Mouse (Mus musculus): Measurements from ENCODE around the gene BC052040.

Gene BC052040

DNA sequence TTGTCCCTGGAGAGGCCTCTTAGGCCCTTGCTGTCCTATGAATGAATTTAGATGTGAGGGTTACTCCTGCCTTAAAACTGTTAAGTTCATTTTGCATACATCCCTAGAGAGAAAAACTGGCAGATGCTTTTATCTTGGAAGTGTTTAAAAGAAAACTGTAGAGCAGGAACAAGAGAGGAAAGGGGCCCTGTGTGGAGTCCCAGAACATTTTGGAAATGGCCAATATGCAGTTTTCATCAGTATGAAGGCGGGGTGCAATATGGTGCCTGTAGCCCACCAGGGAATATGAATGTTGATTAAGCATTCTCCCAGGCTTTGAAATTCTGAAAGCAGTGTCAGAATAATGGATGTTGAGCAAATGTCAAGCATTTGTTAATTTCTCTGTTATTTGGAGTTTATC, 19.8 kb downstream of the BC052040 start:
- no peak for DNase-seq (ENCODE audit: low read depth)

- DNase-seq (ENCODE audit: low read depth), result no peak
These were observed 20.6 kb downstream of the BC052040 start for GRCm38 (mm10) chr2:115602116-115602515.

DNA sequence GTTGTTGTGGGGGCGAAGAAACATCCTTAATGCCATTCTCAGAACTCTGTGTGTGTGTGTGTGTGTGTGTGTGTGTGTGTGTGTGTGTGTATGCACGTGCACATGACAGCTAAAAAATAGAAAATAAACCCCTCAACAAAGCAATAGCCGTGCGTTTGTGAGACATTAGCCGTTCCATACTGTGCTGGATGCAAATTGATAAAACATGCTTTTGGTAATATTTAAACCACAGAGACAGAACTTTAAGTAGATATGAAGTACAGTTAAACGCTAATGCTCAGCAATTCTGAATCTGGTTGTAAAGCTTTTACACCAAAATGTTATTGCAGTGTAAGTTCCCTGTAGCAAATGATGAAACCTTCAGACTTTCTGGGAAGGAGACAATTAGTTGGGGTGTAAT, 22.6 kb downstream of the BC052040 start:
- no peak for DNase-seq (ENCODE audit: low read depth)

- peak; percentile 58 for DNase-seq (ENCODE audit: low read depth)
These were observed 24.4 kb downstream of the BC052040 start for GRCm38 (mm10) chr2:115605829-115606336.

- no peak for DNase-seq (ENCODE audit: low read depth)
These were observed 27.5 kb downstream of the BC052040 start for GRCm38 (mm10) chr2:115609020-115609419.

- DNase-seq (ENCODE audit: low read depth), result no peak
These were observed 28.6 kb downstream of the BC052040 start for GRCm38 (mm10) chr2:115610092-115610491.

DNA sequence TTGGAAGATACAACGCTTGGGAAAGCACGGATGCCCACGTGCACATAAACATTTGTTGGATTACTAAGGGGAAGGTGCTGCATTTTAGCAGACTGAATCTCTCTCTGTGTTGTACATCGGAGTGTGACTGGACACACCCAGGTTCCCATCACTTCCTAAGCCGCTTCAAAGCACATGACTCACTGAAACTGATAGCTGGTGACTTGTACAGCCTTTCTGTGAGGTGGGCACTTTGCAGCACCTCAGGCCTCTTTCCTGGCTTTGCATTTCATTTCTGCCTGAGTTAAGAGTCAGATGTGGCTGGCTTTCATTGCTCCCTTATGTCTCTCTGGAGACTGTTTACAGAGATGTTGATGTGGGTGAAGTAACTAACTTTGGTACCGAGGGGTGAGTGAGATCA, 29.0 kb downstream of the BC052040 start:
- DNase-seq (ENCODE audit: low read depth), result no peak

DNA sequence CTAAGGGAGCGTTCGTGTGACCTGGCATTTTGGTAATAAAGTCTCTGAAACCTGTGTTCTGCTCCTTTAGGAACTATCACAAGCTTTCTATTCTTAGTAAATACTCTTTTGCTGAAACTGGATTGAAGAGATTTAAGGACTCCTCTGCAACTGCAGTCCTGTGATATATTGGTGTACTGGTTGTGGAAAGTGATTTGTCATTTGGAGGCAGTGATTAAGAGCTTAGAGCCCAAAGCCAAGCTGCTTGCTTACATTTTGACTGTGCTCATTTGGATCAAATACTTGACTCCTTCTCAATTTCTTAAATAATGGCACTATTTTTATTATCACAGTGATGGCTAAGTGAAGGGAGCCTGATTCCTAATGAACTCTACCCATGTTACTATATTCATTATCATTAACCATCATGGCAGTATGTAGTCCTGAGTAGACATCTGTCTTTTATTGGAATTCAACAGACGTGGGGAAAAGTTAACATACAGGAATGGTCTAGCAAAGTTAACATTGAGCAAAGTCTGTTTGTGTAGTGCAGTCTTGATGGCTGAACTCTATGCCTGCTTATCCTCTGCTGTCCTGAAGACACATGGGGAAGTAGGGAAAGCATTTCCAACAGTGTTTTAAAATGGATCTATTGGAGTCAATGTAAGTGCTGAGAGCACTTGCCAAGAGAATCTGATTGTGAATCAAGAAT, 32.5 kb downstream of the BC052040 start:
- no peak for DNase-seq (ENCODE audit: low read depth)

DNA sequence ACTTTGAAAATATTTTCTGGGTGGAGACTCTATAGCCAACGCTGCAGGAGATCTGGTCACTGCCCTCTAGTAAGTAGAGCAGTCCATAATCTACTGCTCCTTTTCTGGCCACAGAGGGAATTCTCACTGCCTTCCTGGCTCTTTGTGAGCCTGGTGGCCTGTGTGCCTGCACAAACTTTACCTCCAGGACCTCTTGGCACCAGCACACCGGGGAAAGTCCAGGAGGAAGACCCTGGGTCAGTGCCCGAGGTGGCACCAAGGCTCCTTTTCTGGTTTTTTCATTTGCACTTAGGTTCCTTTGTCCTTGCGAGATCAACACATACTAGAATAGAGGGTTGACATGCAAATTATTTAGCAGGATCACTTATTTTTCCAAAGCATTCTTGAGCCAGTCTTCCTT, 47.0 kb downstream of the BC052040 start:
- no peak for DNase-seq (ENCODE audit: low read depth)

DNA sequence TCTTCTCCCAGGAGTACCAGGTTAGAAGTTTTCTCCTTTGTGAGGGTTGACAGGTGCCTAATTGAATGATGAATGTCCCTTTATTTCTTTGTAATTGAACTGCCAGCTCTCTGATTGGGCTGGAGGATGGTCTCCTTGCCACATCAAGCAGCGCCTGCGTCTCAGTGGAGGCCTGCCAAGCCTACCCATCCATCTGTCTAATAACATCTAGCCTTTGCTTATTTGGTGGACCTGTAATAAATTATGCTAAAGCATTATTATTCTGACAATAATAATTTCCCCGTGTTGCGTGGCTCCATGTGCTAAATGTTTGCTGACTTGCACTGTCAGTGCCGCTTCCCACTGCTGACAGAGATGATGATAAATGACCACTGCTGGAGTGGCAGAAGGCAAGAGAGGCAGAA, 49.5 kb downstream of the BC052040 start:
- no peak for DNase-seq (ENCODE audit: low read depth)

- DNase-seq (ENCODE audit: low read depth), result no peak
These were observed 50.3 kb downstream of the BC052040 start for GRCm38 (mm10) chr2:115631826-115632225.

DNA sequence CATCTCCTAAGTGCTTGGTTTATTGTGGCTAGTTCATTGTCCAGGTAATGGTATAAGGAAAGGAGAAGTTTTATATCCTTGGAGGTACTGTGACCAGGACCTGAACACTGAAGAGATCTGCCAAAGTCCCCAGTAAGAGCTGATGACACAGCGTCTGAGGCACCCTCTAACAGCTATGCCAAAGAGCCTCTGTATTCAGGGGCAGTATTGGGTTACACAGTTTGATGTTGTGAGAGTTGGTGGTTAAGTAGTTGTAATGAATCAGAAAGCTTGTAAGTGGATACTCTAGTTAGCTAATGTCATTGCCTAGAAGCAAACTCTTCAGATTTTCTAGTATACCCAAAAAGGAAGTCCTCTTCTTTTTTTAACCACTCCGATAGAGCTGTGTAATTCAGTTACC, 68.7 kb downstream of the BC052040 start:
- DNase-seq (ENCODE audit: low read depth), result peak; percentile 30

- DNase-seq (ENCODE audit: low read depth), result no peak
These were observed 78.2 kb downstream of the BC052040 start for GRCm38 (mm10) chr2:115659712-115660111.

- no peak for DNase-seq (ENCODE audit: low read depth)
These were observed 79.0 kb downstream of the BC052040 start for GRCm38 (mm10) chr2:115660213-115661120.

GRCm38 (mm10) chr2:115667516-115667915, 86.0 kb downstream of the BC052040 start:
- no peak for DNase-seq (ENCODE audit: low read depth)

DNA sequence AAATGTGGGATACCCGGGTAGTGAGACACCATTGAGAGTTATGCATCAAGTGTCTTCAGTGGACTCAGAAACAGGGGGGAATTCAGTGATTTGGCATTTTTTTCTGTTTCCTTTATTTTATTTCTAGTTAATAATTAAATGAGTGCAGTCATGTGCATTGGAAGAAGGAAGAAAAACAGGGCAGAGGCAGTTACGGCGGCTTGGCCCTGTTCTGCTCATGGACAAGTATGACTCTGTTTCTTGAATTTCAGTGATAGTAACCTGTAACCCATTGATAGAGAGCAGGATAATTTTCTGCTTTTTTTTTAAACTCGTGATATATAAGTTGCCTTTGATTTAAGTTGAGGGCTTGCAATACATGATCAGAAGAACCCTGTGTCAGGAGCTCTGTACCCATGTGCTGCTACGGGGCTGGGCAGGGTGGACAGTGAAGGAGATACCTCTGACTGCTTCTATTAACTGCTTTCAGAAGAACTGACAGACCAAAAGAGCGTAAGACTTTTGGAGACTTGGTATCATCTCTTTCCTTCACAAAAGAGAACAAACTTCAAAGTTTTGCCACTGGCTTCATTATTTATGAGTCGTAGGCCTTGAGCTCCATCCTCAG, 91.6 kb downstream of the BC052040 start:
- no peak for DNase-seq (ENCODE audit: low read depth)

GRCm38 (mm10) chr2:115678786-115679185, 97.3 kb downstream of the BC052040 start:
- no peak for DNase-seq (ENCODE audit: low read depth)

DNA sequence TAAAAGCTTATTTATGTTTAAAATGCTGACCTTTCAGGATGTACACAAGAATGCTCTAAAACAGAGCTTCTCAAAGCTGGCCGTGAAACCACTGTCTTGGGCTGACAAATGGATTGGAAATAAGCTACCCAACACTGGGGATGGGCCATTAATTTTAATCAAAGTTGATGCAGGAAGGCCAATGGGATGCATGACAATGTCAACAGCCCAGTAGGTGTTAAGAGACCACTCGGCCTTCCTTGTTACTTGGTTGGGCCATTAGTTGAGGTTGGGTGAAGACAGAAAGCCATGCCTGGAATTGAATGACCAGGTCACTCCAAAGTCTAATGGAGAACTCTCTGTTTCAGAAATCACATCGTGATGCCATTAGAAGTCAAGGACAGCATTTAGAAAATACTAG, 103.7 kb downstream of the BC052040 start:
- DNase-seq (ENCODE audit: low read depth), result no peak

GRCm38 (mm10) chr2:115687612-115688011, 106.1 kb downstream of the BC052040 start:
- DNase-seq (ENCODE audit: low read depth), result no peak

DNA sequence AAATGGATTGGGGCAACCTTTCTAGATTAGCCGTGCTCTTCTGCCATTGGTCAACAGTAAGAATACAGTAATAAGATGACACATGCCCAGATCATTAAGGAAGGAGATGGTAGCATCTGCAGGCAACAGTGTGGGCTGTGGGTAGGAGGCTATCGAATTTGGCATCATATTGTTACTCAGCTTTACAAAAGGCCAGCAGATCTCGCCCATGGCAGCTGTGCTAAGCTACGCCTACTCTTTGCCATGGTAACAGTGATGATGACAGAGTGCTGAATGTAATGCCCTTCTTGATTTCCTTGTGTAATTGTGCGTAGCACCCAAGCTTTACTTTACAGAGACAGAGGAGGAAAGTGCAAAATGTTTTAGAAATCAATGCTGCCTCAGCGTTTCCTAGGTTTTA, 106.8 kb downstream of the BC052040 start:
- no peak for DNase-seq (ENCODE audit: low read depth)

DNA sequence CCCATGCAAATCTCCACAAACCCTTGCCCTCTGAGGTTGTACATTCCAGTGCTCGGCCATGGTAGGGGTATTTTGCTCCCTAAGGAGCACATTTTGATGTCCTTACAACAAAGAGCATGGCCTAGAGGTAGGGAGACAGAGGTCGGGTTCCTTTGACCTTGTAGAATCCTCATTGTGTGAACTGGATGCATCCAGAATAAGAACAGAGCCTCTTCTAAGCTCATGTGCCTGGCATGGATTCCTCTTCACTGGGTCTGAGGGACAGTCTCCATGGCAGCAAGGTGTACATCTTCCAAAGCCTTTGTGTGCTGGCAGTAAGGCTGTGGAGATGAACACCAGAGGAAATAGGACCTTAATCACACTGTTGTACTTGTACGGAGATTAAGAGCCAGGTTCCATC, 112.3 kb downstream of the BC052040 start:
- no peak for DNase-seq (ENCODE audit: low read depth)

DNA sequence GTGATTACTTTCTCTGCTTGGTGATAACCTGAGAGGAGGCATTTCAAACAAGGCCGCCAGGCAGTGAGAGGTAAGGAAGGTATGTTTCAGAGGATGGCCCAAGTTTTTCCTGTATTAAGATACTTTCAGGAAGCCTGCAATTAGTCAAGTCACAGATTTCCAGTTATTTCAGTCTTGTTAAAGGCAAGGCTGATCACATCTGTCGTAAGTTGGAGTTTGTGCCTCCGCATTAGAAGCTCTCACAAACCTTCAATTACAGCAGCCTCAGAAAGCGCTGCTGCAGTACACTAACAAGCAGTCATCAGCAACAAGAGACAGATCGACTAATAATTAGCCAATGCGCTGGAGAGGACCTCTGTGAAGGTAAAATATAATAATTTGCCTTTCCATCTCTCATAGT, 112.9 kb downstream of the BC052040 start:
- no peak for DNase-seq (ENCODE audit: low read depth)

GRCm38 (mm10) chr2:115699032-115699431, 117.5 kb downstream of the BC052040 start:
- DNase-seq (ENCODE audit: low read depth), result no peak

Data from 416B (cell line).